Mouse (Mus musculus): ENCODE measurements around the gene Tppp3. TPM values are rescaled to one million over a fixed set of nuclear protein-coding genes. Genes with fewer than 3 reads are reported as not detected.
A peak's percentile ranks its signal among the peaks of the same experiment; 100 is the strongest.

Gene Tppp3
- polyA plus RNA-seq, 1 experiment from 2014 or later = 42.3 TPM

- peak; percentile 80 for DNase-seq
- H3K27ac ChIP-seq (ENCODE audit: low read depth) = peak overlapping the region; percentile 38; the same call in 1 of the 2 replicates
Measured at GRCm38 (mm10) chr8:105473816-105474606, 2.7 kb upstream of the Tppp3 start.

GRCm38 (mm10) chr8:105472983-105473382 is 1.7 kb upstream of the Tppp3 start:
- WGBS = 66% methylated on average over 9 of the region's 9 CpGs

More at GRCm38 (mm10) chr8:105473816-105474606, 2.7 kb upstream of the Tppp3 start:
- H3K4me1 ChIP-seq (ENCODE audit: insufficient read depth) = peaks cover 27% of the 10 kb centered on the region
- peaks cover 34% of the 10 kb centered on the region for H3K36me3 ChIP-seq (ENCODE audit: insufficient read depth)
- peak overlapping the region; percentile 11; the same call in 1 of the 2 replicates for H3K4me2 ChIP-seq
- no peak overlapping the region for H3K9ac ChIP-seq
- no peak for TF ChIP-seq CTCF (IDR thresholded peaks at IDR 0.05; ENCODE audit: low read depth)
- H3K4me3 ChIP-seq (ENCODE audit: low read depth, low read length) = no peak overlapping the region
- 28% methylated on average over 17 of the region's 17 CpGs for WGBS
- 0 out of 2 replicates have a peak, but pooled peaks cover 6% of the 10 kb centered on the region for H3K27me3 ChIP-seq (ENCODE audit: insufficient read depth, low read length)
- ATAC-seq (ENCODE audit: insufficient read depth) = no peak
- no peaks in the 10 kb centered on the region for H3K9me3 ChIP-seq (ENCODE audit: low read depth, low read length)

GRCm38 (mm10) chr8:105472414-105472932 is 1.1 kb upstream of the Tppp3 start:
- no peak for DNase-seq
- Histone ChIP-seq H3K36me3 (ENCODE audit: insufficient read depth) (peaks cover 26% of the 10 kb centered on the region), H3K4me3 (ENCODE audit: low read depth, low read length) (no peak overlapping the region), H3K4me1 (ENCODE audit: insufficient read depth) (peaks cover 27% of the 10 kb centered on the region), H3K27ac (ENCODE audit: low read depth) (no peak overlapping the region), H3K27me3 (ENCODE audit: insufficient read depth, low read length) (0 out of 2 replicates have a peak, but pooled peaks cover 6% of the 10 kb centered on the region), H3K4me2 (no peak overlapping the region), H3K9me3 (ENCODE audit: low read depth, low read length) (no peaks in the 10 kb centered on the region), H3K9ac (no peak overlapping the region)
- no peak for TF ChIP-seq CTCF (IDR thresholded peaks at IDR 0.05; ENCODE audit: low read depth)
- ATAC-seq (ENCODE audit: insufficient read depth) = no peak
- 45% methylated on average over 23 of the region's 23 CpGs for WGBS

More at GRCm38 (mm10) chr8:105472983-105473382, 1.7 kb upstream of the Tppp3 start:
- no peak overlapping the region for H3K9ac ChIP-seq
- no peak for TF ChIP-seq CTCF (IDR thresholded peaks at IDR 0.05; ENCODE audit: low read depth)
- peaks cover 27% of the 10 kb centered on the region for H3K4me1 ChIP-seq (ENCODE audit: insufficient read depth)
- DNase-seq (no peak), ATAC-seq (ENCODE audit: insufficient read depth) (no peak)
- H3K4me3 ChIP-seq (ENCODE audit: low read depth, low read length) = no peak overlapping the region
- 0 out of 2 replicates have a peak, but pooled peaks cover 6% of the 10 kb centered on the region for H3K27me3 ChIP-seq (ENCODE audit: insufficient read depth, low read length)
- H3K4me2 ChIP-seq = no peak overlapping the region
- no peaks in the 10 kb centered on the region for H3K9me3 ChIP-seq (ENCODE audit: low read depth, low read length)
- no peak overlapping the region for H3K27ac ChIP-seq (ENCODE audit: low read depth)
- H3K36me3 ChIP-seq (ENCODE audit: insufficient read depth) = peaks cover 28% of the 10 kb centered on the region

- 15% methylated on average over 11 of the region's 11 CpGs for WGBS
- TF ChIP-seq CTCF (IDR thresholded peaks at IDR 0.05; ENCODE audit: low read depth) = no peak
- DNase-seq (no peak), ATAC-seq (ENCODE audit: insufficient read depth) (no peak)
- Histone ChIP-seq H3K27me3 (ENCODE audit: insufficient read depth, low read length) (0 out of 2 replicates have a peak, but pooled peaks cover 6% of the 10 kb centered on the region), H3K4me1 (ENCODE audit: insufficient read depth) (peaks cover 27% of the 10 kb centered on the region), H3K9ac (peak overlapping the region; percentile 44; the same call in 1 of the 2 replicates), H3K4me3 (ENCODE audit: low read depth, low read length) (peak overlapping the region; percentile 35), H3K27ac (ENCODE audit: low read depth) (0 out of 2 replicates have a peak overlapping the region, but pooled peaks have one; percentile 0), H3K36me3 (ENCODE audit: insufficient read depth) (peaks cover 18% of the 10 kb centered on the region), H3K9me3 (ENCODE audit: low read depth, low read length) (no peaks in the 10 kb centered on the region), H3K4me2 (peak overlapping the region; percentile 68)
Measured at GRCm38 (mm10) chr8:105470681-105471313, 529 bp downstream of the Tppp3 start.

GRCm38 (mm10) chr8:105470262-105470661 is 1.1 kb downstream of the Tppp3 start:
- ATAC-seq (ENCODE audit: insufficient read depth) = no peak
- H3K27me3 ChIP-seq (ENCODE audit: insufficient read depth, low read length) = 0 out of 2 replicates have a peak, but pooled peaks cover 6% of the 10 kb centered on the region
- 65% methylated on average over 5 of the region's 5 CpGs for WGBS
- no peak overlapping the region for H3K9ac ChIP-seq
- H3K4me2 ChIP-seq = peak overlapping the region; percentile 68
- no peak overlapping the region for H3K4me3 ChIP-seq (ENCODE audit: low read depth, low read length)
- peaks cover 13% of the 10 kb centered on the region for H3K36me3 ChIP-seq (ENCODE audit: insufficient read depth)
- peaks cover 26% of the 10 kb centered on the region for H3K4me1 ChIP-seq (ENCODE audit: insufficient read depth)
- no peaks in the 10 kb centered on the region for H3K9me3 ChIP-seq (ENCODE audit: low read depth, low read length)
- no peak for TF ChIP-seq CTCF (IDR thresholded peaks at IDR 0.05; ENCODE audit: low read depth)
- no peak for DNase-seq
- no peak overlapping the region for H3K27ac ChIP-seq (ENCODE audit: low read depth)

GRCm38 (mm10) chr8:105469816-105470215 is 1.5 kb downstream of the Tppp3 start:
- Histone ChIP-seq H3K4me2 (0 out of 2 replicates have a peak overlapping the region, but pooled peaks have one; percentile 10), H3K4me1 (ENCODE audit: insufficient read depth) (peaks cover 22% of the 10 kb centered on the region)
- no peak for DNase-seq

More at GRCm38 (mm10) chr8:105469816-105470215, 1.5 kb downstream of the Tppp3 start:
- Histone ChIP-seq H3K4me3 (ENCODE audit: low read depth, low read length) (no peak overlapping the region), H3K27me3 (ENCODE audit: insufficient read depth, low read length) (0 out of 2 replicates have a peak, but pooled peaks cover 6% of the 10 kb centered on the region), H3K36me3 (ENCODE audit: insufficient read depth) (0 out of 2 replicates have a peak, but pooled peaks cover 9% of the 10 kb centered on the region), H3K27ac (ENCODE audit: low read depth) (no peak overlapping the region), H3K9ac (no peak overlapping the region), H3K9me3 (ENCODE audit: low read depth, low read length) (no peaks in the 10 kb centered on the region)
- TF ChIP-seq CTCF (IDR thresholded peaks at IDR 0.05; ENCODE audit: low read depth) = no peak
- ATAC-seq (ENCODE audit: insufficient read depth) = no peak
- 86% methylated on average over 5 of the region's 5 CpGs for WGBS

Data from lung, embryonic 14.5 days (tissue).